Mouse (Mus musculus): ENCODE measurements around the gene Nap1l4. TPM values are rescaled to one million over a fixed set of nuclear protein-coding genes. Genes with fewer than 3 reads are reported as not detected.

The Nap1l4 gene
- total RNA-seq, 2 experiments from 2014 or later = 106 to 119 TPM

- no peak for TF ChIP-seq CTCF (conservative IDR thresholded peaks at IDR 0.05)
- Histone ChIP-seq H3K4me3 (no peak overlapping the region), H3K27ac (no peak overlapping the region)
- DNase-seq (ENCODE audit: low spot score in 2 of 2) = no peak
Observed at GRCm38 (mm10) chr7:143493616-143494126, 55.2 kb downstream of the Nap1l4 start.

- Histone ChIP-seq H3K27ac (no peak overlapping the region), H3K4me3 (no peak overlapping the region)
- DNase-seq (ENCODE audit: low spot score in 2 of 2) = no peak
- no peak for TF ChIP-seq CTCF (conservative IDR thresholded peaks at IDR 0.05)
Observed at GRCm38 (mm10) chr7:143489735-143490134, 59.2 kb downstream of the Nap1l4 start.

- no peak for TF ChIP-seq CTCF (conservative IDR thresholded peaks at IDR 0.05)
- no peak overlapping the region for H3K27ac ChIP-seq
- no peak overlapping the region for H3K4me3 ChIP-seq
- no peak for DNase-seq (ENCODE audit: low spot score in 2 of 2)
Observed at GRCm38 (mm10) chr7:143482541-143482940, 66.4 kb downstream of the Nap1l4 start.

- no peak for TF ChIP-seq CTCF (conservative IDR thresholded peaks at IDR 0.05)
- Histone ChIP-seq H3K27ac (no peak overlapping the region), H3K4me3 (no peak overlapping the region)
- no peak for DNase-seq (ENCODE audit: low spot score in 2 of 2)
Observed at GRCm38 (mm10) chr7:143481806-143482387, 67.0 kb downstream of the Nap1l4 start.

DNA sequence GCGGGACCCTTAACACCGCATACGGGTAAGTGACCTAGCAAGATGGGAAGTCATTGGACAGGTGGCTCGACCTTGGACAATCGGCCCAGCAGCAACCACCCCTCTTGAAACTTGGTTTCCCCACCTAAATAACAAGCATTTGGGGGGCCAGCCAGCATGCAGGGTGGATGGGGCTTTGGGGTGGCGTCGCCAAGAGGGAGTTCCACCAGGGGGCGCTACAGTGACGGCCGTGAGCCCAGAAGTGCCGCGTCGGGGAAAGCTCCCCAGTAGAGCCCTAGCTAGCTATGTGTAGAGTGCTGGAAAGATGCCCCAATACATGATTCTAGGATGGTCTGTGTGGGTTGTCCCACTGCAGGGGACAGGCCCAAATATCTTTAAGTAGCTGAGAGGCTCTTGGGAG is 68.4 kb downstream of the Nap1l4 start:
- Histone ChIP-seq H3K4me3 (no peak overlapping the region), H3K27ac (no peak overlapping the region)
- TF ChIP-seq CTCF (conservative IDR thresholded peaks at IDR 0.05) = peak; percentile 90
- DNase-seq (ENCODE audit: low spot score in 2 of 2) = peak in 1 of 2 experiments; percentile 72

- H3K27ac ChIP-seq = no peak overlapping the region
- DNase-seq (ENCODE audit: low spot score in 2 of 2) = no peak
- H3K4me3 ChIP-seq = no peak overlapping the region
- no peak for TF ChIP-seq CTCF (conservative IDR thresholded peaks at IDR 0.05)
Observed at GRCm38 (mm10) chr7:143477800-143478199, 71.1 kb downstream of the Nap1l4 start.

DNA sequence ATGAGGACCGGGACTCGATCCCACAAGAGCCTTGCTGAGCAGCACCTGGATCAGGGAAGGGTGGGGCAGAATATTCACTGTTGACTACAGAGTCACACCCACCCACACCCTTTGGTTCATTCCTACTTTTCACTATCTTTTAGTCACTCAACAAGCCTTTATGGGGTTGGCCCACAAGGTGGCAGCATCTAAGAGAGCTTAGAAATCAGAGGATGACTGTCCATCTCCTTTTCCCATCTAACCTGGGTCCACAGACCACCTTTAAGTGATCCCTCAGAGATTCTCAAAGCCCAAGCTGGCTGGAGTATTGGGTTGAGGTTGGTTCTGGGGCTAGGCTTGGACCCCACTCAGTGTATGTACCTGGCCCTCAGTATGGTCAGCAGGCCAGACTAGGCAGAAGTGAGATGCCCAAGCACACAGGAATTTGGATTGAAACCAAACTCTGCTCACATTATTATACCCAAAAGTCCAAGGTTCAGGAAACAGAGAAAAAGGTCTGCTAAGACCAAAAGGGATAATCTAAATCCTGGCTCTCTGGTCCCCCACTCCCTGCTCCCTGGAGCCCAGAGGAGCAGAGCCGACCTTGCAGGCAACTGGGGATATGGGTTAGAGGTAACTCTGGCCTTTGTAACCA is 72.1 kb downstream of the Nap1l4 start:
- Histone ChIP-seq H3K27ac (no peak overlapping the region), H3K4me3 (no peak overlapping the region)
- TF ChIP-seq CTCF (conservative IDR thresholded peaks at IDR 0.05) = peak; percentile 55
- no peak for DNase-seq (ENCODE audit: low spot score in 2 of 2)

GRCm38 (mm10) chr7:143475876-143476275 is 73.0 kb downstream of the Nap1l4 start:
- H3K27ac ChIP-seq = no peak overlapping the region
- H3K4me3 ChIP-seq = no peak overlapping the region
- no peak for DNase-seq (ENCODE audit: low spot score in 2 of 2)
- no peak for TF ChIP-seq CTCF (conservative IDR thresholded peaks at IDR 0.05)

- DNase-seq (ENCODE audit: low spot score in 2 of 2) = no peak
- H3K27ac ChIP-seq = no peak overlapping the region
- no peak for TF ChIP-seq CTCF (conservative IDR thresholded peaks at IDR 0.05)
- no peak overlapping the region for H3K4me3 ChIP-seq
Observed at GRCm38 (mm10) chr7:143474811-143475210, 74.1 kb downstream of the Nap1l4 start.

DNA sequence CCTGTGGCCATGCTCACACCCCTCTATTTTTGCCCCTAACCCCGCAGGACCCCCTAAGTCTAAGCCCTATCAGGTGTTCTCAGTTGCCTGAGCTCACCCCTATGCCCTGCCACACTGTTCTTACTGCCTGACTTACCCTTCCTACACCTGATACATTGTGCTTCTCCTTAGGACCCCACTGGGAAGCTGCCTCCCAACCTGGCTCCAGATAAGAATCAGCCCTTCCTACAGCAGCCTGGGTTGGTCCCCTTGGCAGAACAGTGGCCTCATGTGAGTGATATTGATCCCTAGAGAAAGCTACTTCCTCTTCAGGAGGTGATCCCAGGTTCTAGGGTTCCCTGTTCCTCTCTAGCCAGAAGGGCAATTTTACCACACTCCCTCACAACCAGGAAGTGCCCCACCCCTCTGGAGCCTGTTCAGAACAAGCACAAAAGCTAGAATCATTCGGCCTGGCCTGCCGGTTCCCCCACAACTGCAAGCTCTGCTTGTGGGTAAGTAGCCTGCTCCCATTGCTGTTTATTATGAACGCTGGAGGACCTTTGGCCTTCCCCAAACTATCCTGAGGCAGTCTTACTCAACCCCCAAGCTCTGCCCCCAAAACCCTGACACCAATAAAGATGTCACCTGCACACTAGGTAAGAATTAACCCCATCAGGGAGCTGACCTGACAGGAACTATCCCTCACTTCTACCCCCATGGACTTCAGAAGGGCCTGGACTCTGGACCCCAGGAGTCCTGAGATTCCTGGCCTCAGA is 75.4 kb downstream of the Nap1l4 start, which contains the start of gene Slc22a18:
Gene Slc22a18 (plus strand): TSS at position 390 of the 755 bp plus-strand sequence.
- Histone ChIP-seq H3K27ac (no peak within 1 kb of the TSS), H3K4me3 (no peak within 1 kb of the TSS)
- TF ChIP-seq CTCF (conservative IDR thresholded peaks at IDR 0.05) = no peak
- no peak for DNase-seq (ENCODE audit: low spot score in 2 of 2)

DNA sequence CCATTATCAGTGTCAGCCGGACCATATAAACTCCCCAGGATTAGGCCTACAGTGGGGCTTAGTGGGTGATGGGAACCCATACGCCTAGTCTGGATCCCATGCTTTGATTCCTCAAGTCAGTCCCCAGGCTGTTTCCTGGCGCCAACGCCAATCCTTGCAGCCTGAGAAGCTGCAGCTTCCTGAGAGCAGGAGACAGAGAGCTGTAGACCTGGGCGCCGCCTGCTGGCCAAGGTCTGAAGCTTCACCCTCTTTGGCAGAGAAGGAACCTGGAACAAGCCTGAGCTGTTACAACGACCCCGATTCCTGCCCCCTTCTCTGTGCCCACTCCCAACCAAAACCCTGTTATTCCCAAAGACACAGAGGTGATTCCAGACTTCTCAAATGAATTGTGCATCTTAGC is 79.0 kb downstream of the Nap1l4 start:
- no peak overlapping the region for H3K4me3 ChIP-seq
- peak; percentile 98 for TF ChIP-seq CTCF (conservative IDR thresholded peaks at IDR 0.05)
- H3K27ac ChIP-seq = no peak overlapping the region
- peak; percentile 58 to 75 for DNase-seq (ENCODE audit: low spot score in 2 of 2)

GRCm38 (mm10) chr7:143467714-143468113 is 81.2 kb downstream of the Nap1l4 start:
- no peak for DNase-seq (ENCODE audit: low spot score in 2 of 2)
- Histone ChIP-seq H3K4me3 (no peak overlapping the region), H3K27ac (no peak overlapping the region)
- TF ChIP-seq CTCF (conservative IDR thresholded peaks at IDR 0.05) = no peak

- peak; percentile 99 for TF ChIP-seq CTCF (conservative IDR thresholded peaks at IDR 0.05)
- no peak overlapping the region for H3K27ac ChIP-seq
- peak; percentile 64 to 91 for DNase-seq (ENCODE audit: low spot score in 2 of 2)
- no peak overlapping the region for H3K4me3 ChIP-seq
Observed at GRCm38 (mm10) chr7:143466099-143466677, 82.7 kb downstream of the Nap1l4 start.
